Mouse (Mus musculus) small intestine, adult 2 months (tissue): ENCODE data around the gene Arhgap31.

Source experiments
- CTCF ChIP-seq: fragments of 200-500 bp; IDR thresholded peaks from 2 replicates; pipeline ENCODE4 v1.5.1; 2012; ENCODE audit warnings: low read depth, mild to moderate bottlenecking, control low read depth, inconsistent platforms, low read length, moderate library complexity, mixed read lengths; ENCODE audit not compliant: insufficient replicate concordance, insufficient read length; ENCODE audit errors: extremely low read depth
- POLR2A ChIP-seq: fragments of 200-500 bp; IDR thresholded peaks from 2 replicates; pipeline ENCODE4 v1.6.1; 2012; ENCODE audit warnings: low read depth, mild to moderate bottlenecking, control low read depth, inconsistent platforms, low read length, moderate library complexity

DNA sequence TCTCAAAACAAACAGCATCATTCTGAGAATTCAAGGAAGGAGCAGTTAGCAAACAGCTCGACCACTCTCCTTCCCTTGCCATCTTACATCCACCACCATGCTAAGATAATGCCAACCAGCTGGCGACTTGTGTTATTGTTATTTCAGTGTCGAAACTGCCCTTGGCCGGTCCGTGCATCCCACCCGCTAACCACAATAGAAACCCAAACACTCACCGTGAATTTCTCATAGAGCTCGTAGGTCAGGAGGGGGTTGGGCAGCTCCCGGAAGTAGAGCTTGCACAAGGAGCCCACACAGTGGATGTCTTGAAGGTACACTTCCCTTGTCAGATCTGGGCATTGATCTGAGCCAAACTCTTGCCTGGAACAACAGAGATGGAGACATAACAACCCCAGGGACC is 76.4 kb downstream of the Arhgap31 start:
- TF ChIP-seq CTCF, result no peak
- no peak for TF ChIP-seq POLR2A
